Mouse (Mus musculus): ENCODE data around the gene Ptprm. TPM values are rescaled to one million over a fixed set of nuclear protein-coding genes. Genes with fewer than 3 reads are reported as not detected.

The Ptprm gene
- polyA plus RNA-seq, 1 experiment from 2014 or later, result 45.7 TPM

DNA sequence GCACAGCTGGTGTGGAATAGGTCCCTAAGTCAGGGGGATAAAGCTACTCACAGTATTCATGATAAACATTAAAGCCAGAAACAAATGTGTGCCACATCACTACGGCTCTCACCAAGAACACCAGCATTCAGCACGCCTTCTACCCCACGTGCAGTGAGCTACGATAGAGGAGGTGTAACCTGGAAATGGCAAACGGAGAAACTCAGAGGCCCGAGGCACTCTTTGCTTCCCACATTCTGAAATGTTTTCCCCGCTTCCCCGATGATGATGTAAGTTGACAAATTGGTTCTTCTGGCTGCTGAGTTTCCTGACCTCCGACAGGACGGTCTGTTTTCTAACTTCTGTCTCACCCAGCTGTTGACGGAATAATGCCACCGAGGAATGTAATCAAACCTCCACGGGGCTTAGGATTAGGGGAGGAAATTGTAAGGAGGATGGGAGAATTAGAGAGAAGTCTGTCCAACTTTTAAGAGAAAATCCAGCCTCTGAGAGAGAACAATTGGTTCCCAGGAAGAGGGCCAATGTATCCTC, 72.6 kb downstream of the Ptprm start:
- peaks cover 3% of the 10 kb centered on the region; the same call in 1 of the 2 replicates for H3K4me1 ChIP-seq (replicated peaks; ENCODE audit: control insufficient read depth, insufficient read depth, low read length)
- no peak for ATAC-seq (ENCODE audit: low read depth)
- no peak overlapping the region for H3K4me3 ChIP-seq (ENCODE audit: low read length)
- no peak overlapping the region for H3K9ac ChIP-seq (ENCODE audit: low read length)
- H3K36me3 ChIP-seq (ENCODE audit: control insufficient read depth, insufficient read depth, low read length), result no peaks in the 10 kb centered on the region
- H3K9me3 ChIP-seq (ENCODE audit: control insufficient read depth, low read length), result no peaks in the 10 kb centered on the region
- 15% methylated on average over 13 of the region's 13 CpGs for WGBS
- H3K27me3 ChIP-seq (ENCODE audit: control insufficient read depth, insufficient read depth, low read depth, low read length), result no peaks in the 10 kb centered on the region
- H3K27ac ChIP-seq (ENCODE audit: low read length), result no peak overlapping the region
- H3K4me2 ChIP-seq (ENCODE audit: low read depth, low read length), result no peak overlapping the region

DNA sequence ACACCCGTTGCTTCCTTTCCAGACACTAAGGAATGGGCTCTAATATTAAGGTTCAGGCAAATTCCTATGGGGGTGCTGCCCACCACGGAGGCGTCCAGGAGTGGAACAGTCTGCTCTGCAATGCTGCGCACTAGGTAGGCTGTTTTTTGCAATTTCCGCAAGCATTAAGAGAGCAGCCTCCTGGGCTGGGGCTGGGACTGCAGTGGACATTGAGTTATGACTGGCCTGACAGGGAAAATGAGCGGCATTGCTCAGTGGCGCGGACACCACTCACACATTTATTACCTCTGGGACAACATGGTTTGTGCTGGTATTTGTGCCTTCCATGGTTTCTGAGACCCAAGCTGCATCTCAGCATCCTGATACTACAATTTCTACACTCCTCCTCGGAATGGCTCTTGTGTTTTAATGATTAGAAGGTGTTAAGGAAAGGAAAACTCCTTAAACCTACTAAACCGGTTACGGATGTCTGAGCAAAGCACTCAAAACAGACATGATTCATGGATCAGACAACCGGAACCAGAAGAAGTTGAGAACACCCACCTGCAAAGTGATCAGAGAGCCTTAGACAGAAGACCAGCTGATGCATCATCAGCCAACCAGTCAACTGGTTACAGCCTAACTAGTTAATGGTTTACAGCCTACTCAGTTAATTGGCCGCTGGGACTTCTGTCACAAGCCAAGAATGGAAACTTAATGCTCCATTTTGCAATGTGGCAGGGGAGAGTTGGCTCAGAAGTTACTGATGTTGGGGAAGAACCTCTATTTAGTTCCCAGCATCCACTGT, 76.9 kb downstream of the Ptprm start:
- Histone ChIP-seq H3K9me3 (ENCODE audit: control insufficient read depth, low read length) (no peaks in the 10 kb centered on the region), H3K4me3 (ENCODE audit: low read length) (no peak overlapping the region), H3K4me1 (replicated peaks; ENCODE audit: control insufficient read depth, insufficient read depth, low read length) (peaks cover 6% of the 10 kb centered on the region; the same call in 1 of the 2 replicates), H3K9ac (ENCODE audit: low read length) (no peak overlapping the region), H3K36me3 (ENCODE audit: control insufficient read depth, insufficient read depth, low read length) (no peaks in the 10 kb centered on the region), H3K4me2 (ENCODE audit: low read depth, low read length) (no peak overlapping the region), H3K27ac (ENCODE audit: low read length) (no peak overlapping the region), H3K27me3 (ENCODE audit: control insufficient read depth, insufficient read depth, low read depth, low read length) (no peaks in the 10 kb centered on the region)
- 84% methylated on average over 13 of the region's 13 CpGs for WGBS
- ATAC-seq (ENCODE audit: low read depth), result no peak

DNA sequence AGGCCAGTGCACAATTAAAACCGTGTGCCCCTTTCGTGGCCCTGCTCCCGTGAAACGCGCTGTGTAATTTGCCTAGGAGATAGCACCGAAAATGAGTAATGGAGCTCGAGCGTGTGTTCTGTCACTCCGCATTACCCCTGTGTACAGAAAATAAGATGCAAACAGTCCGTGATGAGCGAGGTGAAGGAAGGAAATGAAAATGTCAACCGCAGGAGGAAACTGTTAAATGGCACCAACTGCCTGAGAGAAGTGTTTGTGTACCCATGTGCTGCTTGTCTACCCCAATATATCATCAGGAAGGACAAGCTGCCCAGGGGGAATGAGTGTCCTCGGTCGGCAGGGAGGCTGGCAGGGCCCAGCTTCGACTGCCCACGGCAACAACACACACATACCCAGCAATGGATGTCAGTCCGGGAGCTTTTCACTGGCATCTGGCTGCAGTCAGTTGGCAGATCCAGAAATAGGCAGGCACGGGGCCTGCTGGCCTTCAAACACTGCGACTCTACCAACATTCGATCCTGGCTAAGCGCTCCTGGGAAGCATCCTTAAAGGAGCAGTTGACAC, 79.6 kb downstream of the Ptprm start:
- no peak overlapping the region for H3K27ac ChIP-seq (ENCODE audit: low read length)
- H3K4me3 ChIP-seq (ENCODE audit: low read length), result no peak overlapping the region
- H3K4me2 ChIP-seq (ENCODE audit: low read depth, low read length), result no peak overlapping the region
- WGBS, result 33% methylated on average over 21 of the region's 21 CpGs
- no peaks in the 10 kb centered on the region for H3K36me3 ChIP-seq (ENCODE audit: control insufficient read depth, insufficient read depth, low read length)
- 0 out of 2 replicates have a peak, but pooled peaks cover 2% of the 10 kb centered on the region for H3K4me1 ChIP-seq (replicated peaks; ENCODE audit: control insufficient read depth, insufficient read depth, low read length)
- H3K9me3 ChIP-seq (ENCODE audit: control insufficient read depth, low read length), result no peaks in the 10 kb centered on the region
- H3K27me3 ChIP-seq (ENCODE audit: control insufficient read depth, insufficient read depth, low read depth, low read length), result no peaks in the 10 kb centered on the region
- ATAC-seq (ENCODE audit: low read depth), result no peak
- no peak overlapping the region for H3K9ac ChIP-seq (ENCODE audit: low read length)

DNA sequence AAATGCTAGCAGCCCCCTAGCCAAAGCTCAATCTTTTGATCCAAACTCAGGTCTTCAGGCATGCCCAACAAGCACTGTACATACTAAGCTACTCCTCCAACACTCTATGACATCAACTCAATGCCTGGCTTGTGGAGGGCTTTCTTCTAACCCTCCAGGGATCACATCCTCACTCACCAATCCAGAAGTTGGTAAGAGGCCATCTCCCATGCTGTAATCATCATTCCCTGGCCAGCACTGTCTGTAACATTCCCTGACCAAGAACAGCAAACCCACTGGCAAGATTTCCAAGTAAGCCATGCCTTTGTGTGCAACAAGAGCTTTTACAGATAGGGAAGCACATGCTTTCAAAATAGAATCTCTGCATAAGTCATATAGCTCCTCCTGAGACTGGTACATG, 81.3 kb downstream of the Ptprm start:
- no peaks in the 10 kb centered on the region for H3K36me3 ChIP-seq (ENCODE audit: control insufficient read depth, insufficient read depth, low read length)
- no peaks in the 10 kb centered on the region for H3K27me3 ChIP-seq (ENCODE audit: control insufficient read depth, insufficient read depth, low read depth, low read length)
- ATAC-seq (ENCODE audit: low read depth), result no peak
- H3K9me3 ChIP-seq (ENCODE audit: control insufficient read depth, low read length), result no peaks in the 10 kb centered on the region
- H3K4me2 ChIP-seq (ENCODE audit: low read depth, low read length), result no peak overlapping the region
- H3K4me3 ChIP-seq (ENCODE audit: low read length), result no peak overlapping the region
- no peak overlapping the region for H3K27ac ChIP-seq (ENCODE audit: low read length)
- no peak overlapping the region for H3K9ac ChIP-seq (ENCODE audit: low read length)
- H3K4me1 ChIP-seq (replicated peaks; ENCODE audit: control insufficient read depth, insufficient read depth, low read length), result 0 out of 2 replicates have a peak, but pooled peaks cover 2% of the 10 kb centered on the region

DNA sequence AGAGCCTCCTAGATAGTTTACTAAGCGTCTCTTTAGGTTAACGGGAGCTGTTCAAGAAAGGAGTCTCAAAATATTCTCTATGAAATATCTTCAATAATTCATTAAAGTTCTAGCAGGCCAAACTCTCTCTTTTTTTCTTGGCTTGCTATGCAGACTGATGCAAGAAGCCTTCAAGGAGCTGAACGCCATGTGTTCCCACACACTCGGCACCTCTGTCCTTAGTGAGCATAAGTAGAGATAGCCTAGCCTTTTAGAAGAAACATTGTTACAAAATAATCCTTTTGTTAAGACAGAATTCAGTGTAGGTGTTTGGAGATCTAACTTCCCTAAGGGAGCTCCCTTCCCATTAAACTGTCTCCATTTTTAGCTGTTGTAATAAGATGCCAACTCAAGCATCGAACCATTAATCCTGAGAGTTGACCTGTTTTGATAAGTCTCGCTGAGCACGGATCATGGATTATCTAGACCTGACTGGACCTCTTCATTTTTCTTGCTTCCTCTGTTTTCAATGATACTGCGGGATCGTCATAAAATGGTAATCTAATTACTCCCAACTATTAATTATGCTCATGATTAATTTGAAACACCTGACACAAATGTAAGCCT, 85.7 kb downstream of the Ptprm start:
- H3K36me3 ChIP-seq (ENCODE audit: control insufficient read depth, insufficient read depth, low read length), result no peaks in the 10 kb centered on the region
- no peak overlapping the region for H3K27ac ChIP-seq (ENCODE audit: low read length)
- 62% methylated on average over 9 of the region's 9 CpGs for WGBS
- no peak for ATAC-seq (ENCODE audit: low read depth)
- H3K9ac ChIP-seq (ENCODE audit: low read length), result no peak overlapping the region
- no peaks in the 10 kb centered on the region for H3K9me3 ChIP-seq (ENCODE audit: control insufficient read depth, low read length)
- H3K4me2 ChIP-seq (ENCODE audit: low read depth, low read length), result no peak overlapping the region
- H3K27me3 ChIP-seq (ENCODE audit: control insufficient read depth, insufficient read depth, low read depth, low read length), result no peaks in the 10 kb centered on the region
- no peaks in the 10 kb centered on the region; the same call in 1 of the 2 replicates for H3K4me1 ChIP-seq (replicated peaks; ENCODE audit: control insufficient read depth, insufficient read depth, low read length)
- H3K4me3 ChIP-seq (ENCODE audit: low read length), result no peak overlapping the region

DNA sequence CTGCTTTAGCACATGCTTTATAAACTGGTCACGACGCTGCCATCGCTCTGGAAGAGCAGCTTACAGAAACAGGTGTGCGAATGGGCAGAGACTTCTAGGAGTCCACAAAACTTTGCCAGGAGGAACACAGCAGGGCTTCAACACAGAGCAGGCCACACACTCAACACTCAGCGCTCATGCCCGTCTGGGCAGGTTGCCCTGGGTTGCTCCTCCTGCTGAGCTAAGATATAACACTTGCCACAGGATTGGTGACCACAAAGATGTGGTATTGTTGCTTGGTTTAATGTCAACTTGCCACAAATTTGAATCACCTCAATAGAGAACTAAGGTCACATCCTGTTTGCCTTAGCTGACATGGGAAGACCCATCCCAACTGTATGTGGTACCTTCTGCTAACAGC, 88.0 kb downstream of the Ptprm start:
- ATAC-seq (ENCODE audit: low read depth), result no peak
- H3K4me1 ChIP-seq (replicated peaks; ENCODE audit: control insufficient read depth, insufficient read depth, low read length), result no peaks in the 10 kb centered on the region; the same call in 1 of the 2 replicates
- H3K36me3 ChIP-seq (ENCODE audit: control insufficient read depth, insufficient read depth, low read length), result no peaks in the 10 kb centered on the region
- no peak overlapping the region for H3K4me2 ChIP-seq (ENCODE audit: low read depth, low read length)
- no peak overlapping the region for H3K4me3 ChIP-seq (ENCODE audit: low read length)
- no peak overlapping the region for H3K27ac ChIP-seq (ENCODE audit: low read length)
- no peaks in the 10 kb centered on the region for H3K9me3 ChIP-seq (ENCODE audit: control insufficient read depth, low read length)
- 89% methylated on average over 6 of the region's 6 CpGs for WGBS
- no peak overlapping the region for H3K9ac ChIP-seq (ENCODE audit: low read length)
- H3K27me3 ChIP-seq (ENCODE audit: control insufficient read depth, insufficient read depth, low read depth, low read length), result no peaks in the 10 kb centered on the region

DNA sequence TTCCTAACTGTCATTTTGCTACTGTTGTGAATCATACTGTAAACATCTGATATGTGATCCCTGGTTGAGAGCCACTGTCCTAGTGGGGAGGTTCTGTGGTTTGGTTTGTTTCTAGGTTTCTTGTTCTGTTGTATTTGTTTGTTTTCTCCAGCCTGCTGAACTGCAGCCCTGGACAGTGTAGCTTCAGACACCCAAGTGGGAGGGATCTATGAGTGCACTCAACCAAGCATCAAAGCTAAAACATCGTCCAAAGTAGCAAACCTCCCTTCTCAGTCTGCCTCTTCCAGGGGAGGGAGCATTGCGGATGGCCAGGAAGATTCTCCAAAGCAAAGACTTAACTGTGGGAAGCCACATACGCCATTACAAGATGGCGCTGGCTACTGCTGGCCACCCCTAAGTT, 88.7 kb downstream of the Ptprm start:
- Histone ChIP-seq H3K4me1 (replicated peaks; ENCODE audit: control insufficient read depth, insufficient read depth, low read length) (no peaks in the 10 kb centered on the region; the same call in 1 of the 2 replicates), H3K27me3 (ENCODE audit: control insufficient read depth, insufficient read depth, low read depth, low read length) (no peaks in the 10 kb centered on the region), H3K9ac (ENCODE audit: low read length) (no peak overlapping the region), H3K36me3 (ENCODE audit: control insufficient read depth, insufficient read depth, low read length) (no peaks in the 10 kb centered on the region), H3K9me3 (ENCODE audit: control insufficient read depth, low read length) (no peaks in the 10 kb centered on the region), H3K4me3 (ENCODE audit: low read length) (no peak overlapping the region), H3K27ac (ENCODE audit: low read length) (no peak overlapping the region), H3K4me2 (ENCODE audit: low read depth, low read length) (no peak overlapping the region)
- no peak for ATAC-seq (ENCODE audit: low read depth)
- WGBS, result 84% methylated on average over 4 of the region's 4 CpGs

DNA sequence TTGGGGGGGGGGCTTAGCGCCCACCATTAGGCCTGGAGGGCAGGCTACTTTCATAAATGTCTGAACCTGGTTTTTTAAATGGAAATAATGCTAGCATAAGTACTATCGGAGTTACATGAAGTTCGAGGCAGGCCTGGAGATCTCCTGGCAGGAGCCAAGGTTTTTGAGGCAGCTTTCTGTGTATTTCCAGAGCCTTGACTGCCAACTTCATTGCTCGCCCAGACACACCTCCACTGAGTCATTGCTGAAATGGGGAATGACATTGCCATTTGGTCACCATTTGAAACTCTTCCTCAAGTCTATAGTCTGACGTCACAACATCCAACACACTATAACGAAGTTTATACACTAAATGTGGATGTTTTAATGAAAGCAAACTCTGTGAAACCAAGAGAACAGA, 89.5 kb downstream of the Ptprm start:
- Histone ChIP-seq H3K4me3 (ENCODE audit: low read length) (no peak overlapping the region), H3K27ac (ENCODE audit: low read length) (no peak overlapping the region), H3K27me3 (ENCODE audit: control insufficient read depth, insufficient read depth, low read depth, low read length) (no peaks in the 10 kb centered on the region), H3K4me2 (ENCODE audit: low read depth, low read length) (no peak overlapping the region), H3K9me3 (ENCODE audit: control insufficient read depth, low read length) (no peaks in the 10 kb centered on the region), H3K4me1 (replicated peaks; ENCODE audit: control insufficient read depth, insufficient read depth, low read length) (no peaks in the 10 kb centered on the region; the same call in 1 of the 2 replicates), H3K9ac (ENCODE audit: low read length) (no peak overlapping the region), H3K36me3 (ENCODE audit: control insufficient read depth, insufficient read depth, low read length) (no peaks in the 10 kb centered on the region)
- WGBS, result 78% methylated on average over 6 of the region's 6 CpGs
- no peak for ATAC-seq (ENCODE audit: low read depth)

DNA sequence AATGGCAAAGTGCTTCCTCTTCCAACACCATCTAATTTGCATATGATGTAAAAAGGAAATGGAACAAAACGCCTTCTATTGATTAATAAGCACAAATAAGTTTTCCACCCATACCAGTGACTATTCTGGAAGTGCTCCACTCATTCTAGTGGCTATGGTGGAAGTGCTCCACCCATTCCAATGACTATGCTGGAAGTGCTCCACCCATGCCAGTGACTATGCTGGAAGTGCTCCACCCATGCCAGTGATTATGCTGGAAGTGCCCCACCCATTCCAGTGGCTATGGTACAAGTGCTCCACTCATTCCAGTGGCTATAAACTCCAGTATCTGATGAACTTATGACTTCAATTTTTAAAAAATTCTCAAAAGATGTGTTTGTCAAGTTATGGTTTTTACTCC, 91.2 kb downstream of the Ptprm start:
- Histone ChIP-seq H3K9ac (ENCODE audit: low read length) (no peak overlapping the region), H3K27ac (ENCODE audit: low read length) (no peak overlapping the region), H3K4me2 (ENCODE audit: low read depth, low read length) (no peak overlapping the region), H3K27me3 (ENCODE audit: control insufficient read depth, insufficient read depth, low read depth, low read length) (no peaks in the 10 kb centered on the region), H3K4me1 (replicated peaks; ENCODE audit: control insufficient read depth, insufficient read depth, low read length) (no peaks in the 10 kb centered on the region; the same call in 1 of the 2 replicates), H3K4me3 (ENCODE audit: low read length) (no peak overlapping the region), H3K36me3 (ENCODE audit: control insufficient read depth, insufficient read depth, low read length) (no peaks in the 10 kb centered on the region), H3K9me3 (ENCODE audit: control insufficient read depth, low read length) (0 out of 2 replicates have a peak, but pooled peaks cover 3% of the 10 kb centered on the region)
- WGBS, result 74% methylated on average over 1 of the region's 1 CpGs
- no peak for ATAC-seq (ENCODE audit: low read depth)
